Mouse (Mus musculus): ENCODE results near the gene Lamtor1. TPM values are rescaled to one million over a fixed set of nuclear protein-coding genes. Genes with fewer than 3 reads are reported as not detected.

The Lamtor1 gene
- 129 and 130 TPM in 2 replicates for polyA plus RNA-seq (2016; fragmentation: Nextera tagmentation; extraction: Ambion mirVana)

- H3K9me3 ChIP-seq (replicated peaks): 0 out of 2 replicates have a peak, but pooled peaks cover 4% of the 10 kb centered on the region
- H3K27me3 ChIP-seq: no peaks in the 10 kb centered on the region
- H3K4me3 ChIP-seq: peak within 1 kb of the TSS; percentile 71
- ATAC-seq (ENCODE audit: low FRiP score): peak; percentile 98
- peaks cover 22% of the 10 kb centered on the region for H3K36me3 ChIP-seq
- under 1% methylated on average over 51 of the region's 61 CpGs for WGBS
- H3K4me2 ChIP-seq (replicated peaks): peak within 1 kb of the TSS; percentile 69
- H3K27ac ChIP-seq: peak within 1 kb of the TSS; percentile 96
- H3K4me1 ChIP-seq: peaks cover 23% of the 10 kb centered on the region
- peak within 1 kb of the TSS; percentile 80 for H3K9ac ChIP-seq
Measured at GRCm38 (mm10) chr7:101905561-101906286, at the start of gene Lamtor1. TSS of gene Lamtor1 (plus strand) at chr7:101905904.

DNA sequence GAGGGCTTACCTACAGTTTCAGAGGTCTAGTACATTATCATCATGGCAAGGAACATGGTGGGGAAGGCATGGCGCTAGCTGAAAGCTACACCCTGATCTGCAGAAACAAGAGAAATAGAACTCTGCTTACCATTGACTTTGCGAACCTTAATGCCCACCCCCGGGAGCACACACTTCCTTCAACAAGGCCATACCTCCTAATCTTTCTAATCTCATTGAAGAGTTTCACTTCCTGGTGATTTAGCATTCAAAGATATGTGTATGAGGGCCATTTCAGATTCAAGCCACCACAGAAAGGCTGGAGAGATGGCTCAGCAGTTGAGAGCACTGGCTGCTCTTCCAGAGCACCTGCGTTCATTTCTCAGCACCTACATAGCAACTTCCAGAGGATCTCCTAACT lies 48.6 kb upstream of the Lamtor1 start, which contains the start of gene Folr2:
Gene Folr2, minus strand, starts transcription at position 101 of the 400 bp plus-strand sequence.
- WGBS: 89% methylated on average over 4 of the region's 4 CpGs
- H3K27ac ChIP-seq: no peak within 1 kb of the TSS

DNA sequence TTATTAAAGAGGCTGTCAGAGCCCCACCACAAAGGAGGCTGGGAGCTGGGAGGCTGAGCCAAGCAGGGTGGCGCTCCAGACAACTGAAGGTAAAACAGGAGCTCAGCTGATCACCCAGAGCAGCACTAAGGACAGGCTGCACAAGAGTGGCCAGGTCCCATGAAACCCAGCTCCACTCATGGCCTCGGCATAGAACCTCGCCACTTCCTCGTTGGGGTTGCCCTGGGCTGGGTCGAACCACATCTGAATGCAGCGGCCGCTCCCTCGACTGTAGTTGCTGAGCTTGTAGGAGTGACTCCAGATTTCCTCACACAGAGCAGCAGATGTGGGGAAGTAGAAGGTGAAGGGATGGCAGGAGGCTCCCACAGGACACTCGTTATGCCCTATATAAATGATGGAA lies 47.3 kb upstream of the Lamtor1 start:
- Histone ChIP-seq H3K9me3 (replicated peaks) (no peaks in the 10 kb centered on the region), H3K27me3 (no peaks in the 10 kb centered on the region), H3K27ac (no peak overlapping the region), H3K9ac (no peak overlapping the region), H3K36me3 (no peaks in the 10 kb centered on the region), H3K4me3 (no peak overlapping the region), H3K4me2 (replicated peaks) (no peak overlapping the region), H3K4me1 (no peaks in the 10 kb centered on the region)
- WGBS: 76% methylated on average over 9 of the region's 9 CpGs
- ATAC-seq (ENCODE audit: low FRiP score): no peak

More for the DNA sequence above, 48.6 kb upstream of the Lamtor1 start, which contains the start of gene Folr2:
- Histone ChIP-seq H3K4me3 (no peak within 1 kb of the TSS), H3K4me1 (no peaks in the 10 kb centered on the region), H3K27me3 (no peaks in the 10 kb centered on the region), H3K9me3 (replicated peaks) (no peaks in the 10 kb centered on the region), H3K4me2 (replicated peaks) (no peak within 1 kb of the TSS), H3K36me3 (no peaks in the 10 kb centered on the region), H3K9ac (no peak within 1 kb of the TSS)
- no peak for ATAC-seq (ENCODE audit: low FRiP score)

DNA sequence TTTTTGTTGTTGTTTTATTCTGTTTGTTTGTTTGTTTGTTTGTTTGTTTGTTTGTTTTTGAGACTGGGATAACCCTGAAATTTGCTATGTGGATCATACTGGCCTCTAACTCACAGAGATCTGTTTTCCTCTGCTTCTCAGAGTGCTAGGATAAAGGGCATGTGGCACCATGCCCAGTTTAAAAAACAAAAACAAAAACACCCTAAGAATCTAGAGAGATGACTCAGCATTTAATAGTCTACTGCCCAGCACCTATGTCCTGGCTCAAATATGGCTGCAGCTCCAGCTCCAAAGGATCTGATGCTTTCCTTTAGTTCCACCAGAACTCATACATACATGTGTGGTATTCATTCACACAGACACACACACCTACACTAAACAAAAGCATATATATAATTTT lies 44.7 kb upstream of the Lamtor1 start:
- Histone ChIP-seq H3K9ac (no peak overlapping the region), H3K27me3 (no peaks in the 10 kb centered on the region), H3K4me3 (no peak overlapping the region), H3K27ac (no peak overlapping the region), H3K4me1 (no peaks in the 10 kb centered on the region), H3K9me3 (replicated peaks) (no peaks in the 10 kb centered on the region), H3K36me3 (no peaks in the 10 kb centered on the region), H3K4me2 (replicated peaks) (no peak overlapping the region)
- ATAC-seq (ENCODE audit: low FRiP score): no peak

- 74% methylated on average over 3 of the region's 3 CpGs for WGBS
- Histone ChIP-seq H3K27ac (no peak overlapping the region), H3K4me1 (no peaks in the 10 kb centered on the region), H3K9me3 (replicated peaks) (no peaks in the 10 kb centered on the region), H3K4me3 (no peak overlapping the region), H3K9ac (no peak overlapping the region), H3K36me3 (no peaks in the 10 kb centered on the region), H3K27me3 (no peaks in the 10 kb centered on the region), H3K4me2 (replicated peaks) (no peak overlapping the region)
- ATAC-seq (ENCODE audit: low FRiP score): no peak
Measured at GRCm38 (mm10) chr7:101862291-101862690, 43.4 kb upstream of the Lamtor1 start.

DNA sequence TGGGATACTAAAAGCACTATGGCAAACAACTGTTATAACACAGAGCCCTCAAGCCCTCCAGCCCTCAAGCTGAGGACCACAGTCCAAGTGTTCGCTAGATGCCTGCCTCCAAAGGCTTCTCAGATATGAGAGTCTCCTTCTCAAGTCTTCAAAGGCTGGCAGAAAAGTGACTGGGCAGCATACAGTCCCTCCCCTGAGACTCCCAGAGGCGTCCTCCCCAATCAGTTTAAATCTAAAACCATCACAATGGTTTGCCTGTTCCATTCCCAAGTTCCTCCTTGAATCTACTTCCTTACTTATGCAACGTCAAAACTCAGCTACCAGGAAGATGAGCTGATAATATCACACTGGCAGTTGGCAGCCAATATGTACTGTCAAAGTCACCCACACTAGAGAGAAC lies 42.3 kb upstream of the Lamtor1 start, which contains the start of gene Anapc15:
Gene Anapc15, plus strand, starts transcription at position 301 of the 400 bp plus-strand sequence.
- Histone ChIP-seq H3K4me1 (no peaks in the 10 kb centered on the region), H3K36me3 (no peaks in the 10 kb centered on the region), H3K9me3 (replicated peaks) (no peaks in the 10 kb centered on the region), H3K4me2 (replicated peaks) (no peak within 1 kb of the TSS), H3K27ac (no peak within 1 kb of the TSS), H3K9ac (no peak within 1 kb of the TSS), H3K27me3 (no peaks in the 10 kb centered on the region), H3K4me3 (no peak within 1 kb of the TSS)
- no peak for ATAC-seq (ENCODE audit: low FRiP score)
- 80% methylated on average over 3 of the region's 3 CpGs for WGBS

DNA sequence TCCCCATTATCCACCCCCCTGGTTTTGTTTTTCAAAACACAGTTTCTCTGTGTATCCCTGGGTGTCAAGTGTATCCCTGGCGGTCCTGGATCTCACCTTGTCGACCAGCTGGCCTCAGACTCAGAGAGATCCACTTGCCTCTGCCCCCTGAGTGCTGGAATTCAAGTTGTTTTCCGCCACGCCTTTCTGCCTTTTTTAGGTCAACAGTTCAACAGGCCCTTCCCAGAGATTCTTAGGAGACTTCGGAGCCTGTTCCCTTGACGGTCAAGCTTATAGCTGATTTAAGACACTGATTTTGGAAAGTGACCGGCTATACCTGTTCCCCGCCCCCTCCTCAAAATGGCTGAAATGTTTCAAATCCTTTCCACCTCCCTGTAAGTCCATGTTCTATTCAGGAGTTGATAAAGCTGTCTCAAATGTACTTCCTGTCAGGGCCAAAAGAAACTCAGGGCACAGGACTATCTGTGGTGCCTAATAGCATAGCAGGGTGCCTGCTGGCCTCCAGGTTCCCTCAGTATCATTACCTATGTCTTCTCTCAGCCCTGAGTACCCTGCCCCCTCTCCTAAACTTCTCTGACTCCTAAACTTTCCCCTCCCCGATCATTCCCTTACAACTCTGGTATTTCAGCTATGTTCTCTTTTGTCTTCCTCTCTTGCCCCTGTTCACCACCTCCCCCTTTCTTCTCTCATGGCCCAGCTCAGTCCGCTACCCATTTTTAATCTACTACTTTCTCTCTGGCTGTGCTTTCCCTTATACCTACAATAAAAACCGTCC lies 39.0 kb upstream of the Lamtor1 start:
- Histone ChIP-seq H3K4me3 (no peak overlapping the region), H3K27me3 (no peaks in the 10 kb centered on the region), H3K4me2 (replicated peaks) (no peak overlapping the region), H3K4me1 (no peaks in the 10 kb centered on the region), H3K27ac (no peak overlapping the region), H3K36me3 (no peaks in the 10 kb centered on the region), H3K9ac (no peak overlapping the region), H3K9me3 (replicated peaks) (no peaks in the 10 kb centered on the region)
- no peak for ATAC-seq (ENCODE audit: low FRiP score)
- 82% methylated on average over 11 of the region's 11 CpGs for WGBS

GRCm38 (mm10) chr7:101867482-101867881 lies 38.2 kb upstream of the Lamtor1 start:
- WGBS: 90% methylated on average over 4 of the region's 4 CpGs
- Histone ChIP-seq H3K4me2 (replicated peaks) (no peak overlapping the region), H3K9ac (no peak overlapping the region), H3K9me3 (replicated peaks) (no peaks in the 10 kb centered on the region), H3K36me3 (no peaks in the 10 kb centered on the region), H3K4me3 (no peak overlapping the region), H3K4me1 (no peaks in the 10 kb centered on the region), H3K27ac (no peak overlapping the region), H3K27me3 (no peaks in the 10 kb centered on the region)
- no peak for ATAC-seq (ENCODE audit: low FRiP score)

DNA sequence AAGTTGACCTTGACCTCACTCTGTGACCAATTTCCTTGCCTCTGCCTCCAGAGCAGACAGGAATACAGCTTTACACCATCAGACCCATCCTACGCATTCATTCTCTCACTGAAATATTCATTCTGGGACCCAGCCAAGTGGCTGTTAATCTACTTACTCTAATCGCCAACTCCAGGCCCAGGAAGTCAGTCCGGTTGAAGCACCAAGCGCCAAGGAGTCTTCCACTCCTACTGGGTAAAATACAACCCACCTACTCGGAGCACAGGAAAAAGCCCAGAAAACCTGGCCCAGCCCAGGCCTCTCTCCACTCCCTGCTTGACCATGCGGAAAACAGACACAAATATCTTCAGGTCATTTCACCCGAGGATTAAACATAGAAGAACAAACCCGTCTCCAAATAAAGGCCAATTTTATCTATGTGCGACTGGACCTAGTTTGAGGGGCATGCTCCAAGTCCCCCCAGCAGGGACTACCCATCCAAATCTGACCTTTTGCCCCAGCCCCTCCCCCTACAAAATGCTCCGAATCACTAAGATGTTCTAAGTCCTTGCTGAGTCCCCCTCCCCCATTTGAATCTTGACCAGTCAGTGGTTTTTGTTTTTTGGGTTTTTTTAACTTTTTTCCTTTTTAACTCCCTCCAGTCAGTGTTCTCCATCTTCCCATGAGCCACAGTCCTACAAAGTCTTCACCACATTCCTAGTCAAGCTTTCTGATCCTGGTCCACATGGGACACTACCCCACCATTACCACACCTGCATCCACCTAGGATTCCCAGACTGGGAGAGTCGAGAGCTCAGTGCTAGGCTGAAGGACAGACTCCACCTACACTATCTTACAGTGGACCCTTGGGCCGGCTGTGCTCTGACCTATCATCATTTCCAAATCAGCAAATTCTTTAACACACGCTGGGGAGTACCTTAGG lies 37.2 kb upstream of the Lamtor1 start:
- Histone ChIP-seq H3K27ac (no peak overlapping the region), H3K4me1 (no peaks in the 10 kb centered on the region), H3K4me3 (no peak overlapping the region), H3K36me3 (no peaks in the 10 kb centered on the region), H3K27me3 (no peaks in the 10 kb centered on the region), H3K9ac (no peak overlapping the region), H3K4me2 (replicated peaks) (no peak overlapping the region), H3K9me3 (replicated peaks) (no peaks in the 10 kb centered on the region)
- no peak for ATAC-seq (ENCODE audit: low FRiP score)
- WGBS: 62% methylated on average over 13 of the region's 13 CpGs

DNA sequence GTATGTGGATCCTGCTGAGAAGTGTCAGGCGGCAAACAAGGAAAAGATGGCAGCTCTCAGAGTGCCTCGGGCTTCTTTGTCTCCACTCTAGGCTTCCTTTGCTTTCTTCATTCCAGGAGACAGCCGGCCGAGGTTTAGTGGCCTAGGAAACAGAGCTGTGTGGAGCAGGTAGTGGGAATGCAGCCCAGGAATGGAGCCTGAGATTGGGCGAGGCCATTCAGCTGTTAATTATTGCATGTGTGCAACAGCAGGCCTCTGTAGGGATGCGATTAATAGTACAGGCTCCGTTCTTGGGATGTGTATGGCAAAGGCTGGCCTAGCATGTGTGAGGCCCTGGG lies 36.6 kb upstream of the Lamtor1 start:
- Histone ChIP-seq H3K4me3 (no peak overlapping the region), H3K9me3 (replicated peaks) (no peaks in the 10 kb centered on the region), H3K27ac (no peak overlapping the region), H3K4me2 (replicated peaks) (no peak overlapping the region), H3K27me3 (no peaks in the 10 kb centered on the region), H3K4me1 (no peaks in the 10 kb centered on the region), H3K9ac (no peak overlapping the region), H3K36me3 (no peaks in the 10 kb centered on the region)
- 51% methylated on average over 7 of the region's 7 CpGs for WGBS
- no peak for ATAC-seq (ENCODE audit: low FRiP score)

DNA sequence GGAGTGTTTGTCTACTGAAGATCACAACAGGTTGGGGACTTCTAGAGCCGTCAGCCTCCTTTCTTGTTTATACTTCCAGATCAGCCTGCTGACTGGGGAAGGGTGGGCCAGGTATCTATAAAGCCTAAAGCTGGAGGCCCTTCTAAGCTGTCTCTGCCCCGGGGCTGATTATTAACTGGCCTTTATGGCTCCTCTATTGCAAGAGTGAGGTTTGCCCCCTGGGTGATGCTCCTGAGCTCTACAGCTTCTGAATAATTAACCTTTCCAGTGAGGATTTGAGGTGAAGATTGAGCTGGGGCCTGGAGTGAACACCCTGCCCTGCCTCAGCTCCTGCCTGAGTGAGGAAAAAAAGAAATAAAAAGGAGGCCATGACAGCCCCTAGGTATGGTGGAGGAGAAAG lies 35.1 kb upstream of the Lamtor1 start, which contains the start of gene Folr1:
Gene Folr1, minus strand, starts transcription at position 160 of the 400 bp plus-strand sequence.
- H3K27me3 ChIP-seq: no peaks in the 10 kb centered on the region
- no peaks in the 10 kb centered on the region for H3K9me3 ChIP-seq (replicated peaks)
- H3K9ac ChIP-seq: no peak within 1 kb of the TSS
- 80% methylated on average over 2 of the region's 2 CpGs for WGBS
- H3K36me3 ChIP-seq: no peaks in the 10 kb centered on the region
- no peak within 1 kb of the TSS for H3K27ac ChIP-seq
- no peak within 1 kb of the TSS for H3K4me3 ChIP-seq
- no peaks in the 10 kb centered on the region for H3K4me1 ChIP-seq
- ATAC-seq (ENCODE audit: low FRiP score): no peak
- H3K4me2 ChIP-seq (replicated peaks): no peak within 1 kb of the TSS

DNA sequence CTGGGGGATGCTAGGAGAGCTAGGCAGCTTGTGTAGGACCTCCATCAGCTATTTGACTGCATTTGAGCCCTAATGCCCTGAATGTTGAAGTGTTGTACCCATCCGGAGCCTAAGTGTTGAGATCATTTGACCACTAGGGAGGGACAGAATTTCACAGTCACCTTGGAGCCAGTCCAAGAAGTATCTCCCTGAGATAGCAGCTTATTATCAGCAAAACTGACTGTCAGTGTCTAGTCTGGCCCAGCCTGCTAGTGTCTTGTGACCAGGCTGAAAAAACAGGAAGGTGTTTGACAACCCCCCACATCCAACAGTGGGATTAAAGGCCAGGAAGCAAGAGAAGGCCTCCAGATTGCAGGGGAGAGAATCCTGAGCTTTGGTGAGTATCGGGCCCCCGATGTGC lies 34.4 kb upstream of the Lamtor1 start:
- Histone ChIP-seq H3K4me1 (no peaks in the 10 kb centered on the region), H3K9ac (no peak overlapping the region), H3K4me2 (replicated peaks) (no peak overlapping the region), H3K4me3 (no peak overlapping the region), H3K9me3 (replicated peaks) (no peaks in the 10 kb centered on the region), H3K27me3 (no peaks in the 10 kb centered on the region), H3K36me3 (no peaks in the 10 kb centered on the region), H3K27ac (no peak overlapping the region)
- ATAC-seq (ENCODE audit: low FRiP score): no peak
- WGBS: 87% methylated on average over 3 of the region's 3 CpGs

All from hindbrain, embryonic 12.5 days (tissue).